Mouse (Mus musculus): ENCODE data around the gene Cabp1. TPM values are rescaled to one million over a fixed set of nuclear protein-coding genes. Genes with fewer than 3 reads are reported as not detected.

Gene Cabp1
- polyA plus RNA-seq, 1 experiment from 2014 or later = 1.1 TPM

DNA sequence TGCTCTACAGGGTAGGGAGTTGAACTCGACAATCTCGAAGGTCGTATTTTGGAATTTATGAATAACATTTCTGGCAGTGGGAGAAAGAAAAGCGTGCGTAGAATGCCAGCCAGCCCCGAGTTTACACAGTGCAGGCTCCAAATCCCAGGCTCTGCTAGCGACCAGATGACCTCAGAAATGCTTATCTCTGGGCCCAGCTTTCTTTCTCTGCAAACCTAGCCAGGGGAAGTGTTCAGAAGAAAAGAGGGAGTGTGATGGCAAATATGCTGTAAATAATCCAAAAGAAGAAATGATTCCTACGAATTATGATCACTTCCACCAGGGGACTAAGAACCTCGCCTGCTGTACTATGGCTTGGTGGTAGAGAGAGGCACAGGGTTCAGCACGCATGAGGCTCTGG, 10.7 kb downstream of the Cabp1 start:
- Histone ChIP-seq H3K27me3 (ENCODE audit: control insufficient read depth, insufficient read depth, low read length) (no peaks in the 10 kb centered on the region), H3K9ac (ENCODE audit: low read length) (no peak overlapping the region), H3K4me3 (ENCODE audit: low read depth, low read length) (no peak overlapping the region), H3K36me3 (ENCODE audit: control insufficient read depth, insufficient read depth, low read length) (no peaks in the 10 kb centered on the region), H3K4me2 (no peak overlapping the region), H3K9me3 (ENCODE audit: control insufficient read depth, low read length) (no peaks in the 10 kb centered on the region), H3K4me1 (ENCODE audit: control insufficient read depth, insufficient read depth, low read length) (peaks cover 18% of the 10 kb centered on the region), H3K27ac (ENCODE audit: low read depth, low read length) (no peak overlapping the region)
- ATAC-seq (ENCODE audit: low FRiP score) = no peak
- peak; percentile 56 for DNase-seq (ENCODE audit: low spot score, missing footprints)
- WGBS = 79% methylated on average over 10 of the region's 10 CpGs

DNA sequence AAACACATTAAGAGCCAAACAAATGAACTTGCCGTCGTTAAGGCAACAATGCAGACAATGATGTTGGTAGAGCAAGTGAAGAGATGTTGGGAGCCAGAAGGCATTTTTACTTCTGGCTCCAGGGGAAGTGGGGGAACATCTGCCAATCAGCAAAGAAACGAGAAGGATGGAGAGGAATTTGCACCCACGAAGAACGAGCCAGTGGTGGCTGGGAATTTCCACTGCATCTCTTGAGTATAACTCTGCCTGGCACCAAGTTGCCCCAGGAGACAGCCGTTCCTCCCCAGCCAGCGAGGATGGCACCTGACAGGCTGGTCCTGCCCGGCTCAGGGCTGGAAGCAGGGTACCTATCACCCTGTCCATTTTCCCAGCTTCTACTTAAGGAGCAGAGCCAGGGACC, 11.3 kb downstream of the Cabp1 start:
- DNase-seq (ENCODE audit: low spot score, missing footprints) = peak; percentile 33
- no peak overlapping the region for H3K4me3 ChIP-seq (ENCODE audit: low read depth, low read length)
- no peak overlapping the region for H3K27ac ChIP-seq (ENCODE audit: low read depth, low read length)
- H3K9me3 ChIP-seq (ENCODE audit: control insufficient read depth, low read length) = no peaks in the 10 kb centered on the region
- no peaks in the 10 kb centered on the region for H3K27me3 ChIP-seq (ENCODE audit: control insufficient read depth, insufficient read depth, low read length)
- 87% methylated on average over 8 of the region's 8 CpGs for WGBS
- H3K36me3 ChIP-seq (ENCODE audit: control insufficient read depth, insufficient read depth, low read length) = no peaks in the 10 kb centered on the region
- no peak overlapping the region for H3K4me2 ChIP-seq
- no peak for ATAC-seq (ENCODE audit: low FRiP score)
- no peak overlapping the region for H3K9ac ChIP-seq (ENCODE audit: low read length)
- H3K4me1 ChIP-seq (ENCODE audit: control insufficient read depth, insufficient read depth, low read length) = peaks cover 18% of the 10 kb centered on the region

DNA sequence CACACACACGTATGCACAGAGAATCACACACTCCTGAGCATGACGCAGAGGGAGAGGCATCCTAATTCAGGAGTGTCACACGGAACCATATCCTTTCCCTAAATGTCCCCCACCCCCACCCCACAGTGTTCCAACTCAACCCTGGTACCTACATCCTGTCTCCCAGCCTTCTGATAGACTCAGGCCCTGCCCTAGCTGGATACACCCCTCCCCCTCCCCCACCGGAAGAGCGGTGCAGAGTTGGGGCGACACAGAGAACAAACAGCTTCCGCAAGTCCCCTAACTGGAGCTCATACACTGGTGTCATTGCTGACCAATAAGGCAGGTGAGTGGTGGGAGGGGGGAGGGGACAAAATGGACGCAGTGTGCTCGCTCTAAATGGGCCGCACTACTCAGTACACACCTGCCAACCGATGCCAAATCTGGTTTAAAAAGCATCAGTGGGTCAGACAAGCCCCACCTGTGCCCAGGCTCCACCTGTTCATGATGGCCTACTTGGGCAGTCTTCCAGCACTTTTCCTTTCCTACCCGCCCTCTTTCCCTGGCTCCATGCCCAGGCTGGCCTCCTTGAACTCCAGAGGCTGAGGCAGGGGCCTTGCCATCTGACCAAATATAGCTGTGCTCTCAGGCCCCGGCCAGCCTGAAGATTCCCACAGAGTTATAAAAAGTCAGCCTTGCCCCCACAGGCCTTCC, 12.8 kb downstream of the Cabp1 start:
- ATAC-seq (ENCODE audit: low FRiP score) (no peak), DNase-seq (ENCODE audit: low spot score, missing footprints) (peak; percentile 57)
- no peak overlapping the region for H3K4me3 ChIP-seq (ENCODE audit: low read depth, low read length)
- H3K27ac ChIP-seq (ENCODE audit: low read depth, low read length) = no peak overlapping the region
- H3K9ac ChIP-seq (ENCODE audit: low read length) = no peak overlapping the region
- no peaks in the 10 kb centered on the region for H3K36me3 ChIP-seq (ENCODE audit: control insufficient read depth, insufficient read depth, low read length)
- no peaks in the 10 kb centered on the region for H3K9me3 ChIP-seq (ENCODE audit: control insufficient read depth, low read length)
- 84% methylated on average over 13 of the region's 13 CpGs for WGBS
- no peak overlapping the region for H3K4me2 ChIP-seq
- no peaks in the 10 kb centered on the region for H3K27me3 ChIP-seq (ENCODE audit: control insufficient read depth, insufficient read depth, low read length)
- peaks cover 6% of the 10 kb centered on the region; the same call in 1 of the 2 replicates for H3K4me1 ChIP-seq (ENCODE audit: control insufficient read depth, insufficient read depth, low read length)

DNA sequence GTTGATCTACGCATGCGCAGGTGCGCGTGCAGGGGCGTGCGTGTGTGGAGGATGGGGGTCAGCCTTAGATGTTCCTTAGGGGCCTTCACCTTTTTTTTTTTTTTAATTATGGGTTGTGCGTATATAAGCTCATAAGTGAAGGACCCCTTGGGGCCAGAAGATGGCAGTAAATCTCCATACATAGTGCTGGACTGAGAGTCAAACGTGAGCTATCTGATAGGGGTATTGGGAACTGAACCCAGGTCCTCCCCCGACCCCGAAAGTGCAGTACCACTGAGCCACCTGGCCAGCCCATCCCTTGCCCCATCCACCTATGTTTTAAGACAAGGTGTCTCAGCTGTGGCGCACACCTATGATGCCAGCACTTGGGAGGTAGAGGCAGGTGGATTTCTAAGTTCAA, 14.6 kb downstream of the Cabp1 start:
- DNase-seq (ENCODE audit: low spot score, missing footprints) (peak; percentile 54), ATAC-seq (ENCODE audit: low FRiP score) (no peak)
- H3K27ac ChIP-seq (ENCODE audit: low read depth, low read length) = no peak overlapping the region
- no peaks in the 10 kb centered on the region for H3K27me3 ChIP-seq (ENCODE audit: control insufficient read depth, insufficient read depth, low read length)
- no peak overlapping the region for H3K9ac ChIP-seq (ENCODE audit: low read length)
- no peaks in the 10 kb centered on the region for H3K9me3 ChIP-seq (ENCODE audit: control insufficient read depth, low read length)
- no peaks in the 10 kb centered on the region for H3K36me3 ChIP-seq (ENCODE audit: control insufficient read depth, insufficient read depth, low read length)
- WGBS = 92% methylated on average over 11 of the region's 11 CpGs
- peaks cover 6% of the 10 kb centered on the region; the same call in 1 of the 2 replicates for H3K4me1 ChIP-seq (ENCODE audit: control insufficient read depth, insufficient read depth, low read length)
- H3K4me2 ChIP-seq = no peak overlapping the region
- H3K4me3 ChIP-seq (ENCODE audit: low read depth, low read length) = no peak overlapping the region

DNA sequence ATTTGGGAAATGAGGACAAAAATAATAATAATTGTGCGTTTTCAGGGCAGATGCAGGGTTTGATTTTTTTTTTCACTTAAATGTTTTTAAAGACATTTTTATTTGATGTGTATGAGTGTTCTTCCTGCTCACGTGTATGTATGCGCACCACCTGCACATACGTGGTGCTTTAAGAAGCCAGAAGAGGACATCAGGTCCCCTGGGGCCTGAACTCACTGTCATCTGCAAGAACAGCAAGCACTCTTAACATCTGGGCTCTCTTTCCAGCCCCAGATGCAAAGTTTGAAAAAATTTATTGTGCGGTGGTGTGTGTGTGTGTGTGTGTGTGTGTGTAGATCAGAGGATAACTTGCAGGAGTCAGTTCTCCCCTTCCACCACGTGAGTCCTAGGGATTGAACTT, 16.3 kb downstream of the Cabp1 start:
- ATAC-seq (ENCODE audit: low FRiP score) (no peak), DNase-seq (ENCODE audit: low spot score, missing footprints) (no peak)
- Histone ChIP-seq H3K36me3 (ENCODE audit: control insufficient read depth, insufficient read depth, low read length) (no peaks in the 10 kb centered on the region), H3K27me3 (ENCODE audit: control insufficient read depth, insufficient read depth, low read length) (no peaks in the 10 kb centered on the region), H3K27ac (ENCODE audit: low read depth, low read length) (no peak overlapping the region), H3K9me3 (ENCODE audit: control insufficient read depth, low read length) (no peaks in the 10 kb centered on the region), H3K4me1 (ENCODE audit: control insufficient read depth, insufficient read depth, low read length) (no peaks in the 10 kb centered on the region), H3K4me3 (ENCODE audit: low read depth, low read length) (no peak overlapping the region), H3K9ac (ENCODE audit: low read length) (no peak overlapping the region), H3K4me2 (no peak overlapping the region)
- WGBS = 85% methylated on average over 6 of the region's 6 CpGs

- ATAC-seq (ENCODE audit: low FRiP score) = no peak
- Histone ChIP-seq H3K36me3 (ENCODE audit: control insufficient read depth, insufficient read depth, low read length) (no peaks in the 10 kb centered on the region), H3K4me1 (ENCODE audit: control insufficient read depth, insufficient read depth, low read length) (no peaks in the 10 kb centered on the region), H3K4me3 (ENCODE audit: low read depth, low read length) (no peak overlapping the region), H3K9me3 (ENCODE audit: control insufficient read depth, low read length) (no peaks in the 10 kb centered on the region), H3K9ac (ENCODE audit: low read length) (no peak overlapping the region), H3K27me3 (ENCODE audit: control insufficient read depth, insufficient read depth, low read length) (no peaks in the 10 kb centered on the region), H3K4me2 (no peak overlapping the region), H3K27ac (ENCODE audit: low read depth, low read length) (no peak overlapping the region)
- WGBS = 94% methylated on average over 1 of the region's 1 CpGs
- DNase-seq (ENCODE audit: low spot score, missing footprints) = no peak
These were observed 19.6 kb downstream of the Cabp1 start for GRCm38 (mm10) chr5:115174554-115174953.

- no peaks in the 10 kb centered on the region for H3K9me3 ChIP-seq (ENCODE audit: control insufficient read depth, low read length)
- no peak overlapping the region for H3K27ac ChIP-seq (ENCODE audit: low read depth, low read length)
- H3K4me2 ChIP-seq = no peak overlapping the region
- DNase-seq (ENCODE audit: low spot score, missing footprints) = peak; percentile 57
- WGBS = 89% methylated on average over 8 of the region's 8 CpGs
- no peaks in the 10 kb centered on the region for H3K36me3 ChIP-seq (ENCODE audit: control insufficient read depth, insufficient read depth, low read length)
- no peak overlapping the region for H3K9ac ChIP-seq (ENCODE audit: low read length)
- H3K4me1 ChIP-seq (ENCODE audit: control insufficient read depth, insufficient read depth, low read length) = no peaks in the 10 kb centered on the region
- no peaks in the 10 kb centered on the region for H3K27me3 ChIP-seq (ENCODE audit: control insufficient read depth, insufficient read depth, low read length)
- no peak for ATAC-seq (ENCODE audit: low FRiP score)
- H3K4me3 ChIP-seq (ENCODE audit: low read depth, low read length) = no peak overlapping the region
These were observed 24.0 kb downstream of the Cabp1 start for GRCm38 (mm10) chr5:115170150-115170549.

DNA sequence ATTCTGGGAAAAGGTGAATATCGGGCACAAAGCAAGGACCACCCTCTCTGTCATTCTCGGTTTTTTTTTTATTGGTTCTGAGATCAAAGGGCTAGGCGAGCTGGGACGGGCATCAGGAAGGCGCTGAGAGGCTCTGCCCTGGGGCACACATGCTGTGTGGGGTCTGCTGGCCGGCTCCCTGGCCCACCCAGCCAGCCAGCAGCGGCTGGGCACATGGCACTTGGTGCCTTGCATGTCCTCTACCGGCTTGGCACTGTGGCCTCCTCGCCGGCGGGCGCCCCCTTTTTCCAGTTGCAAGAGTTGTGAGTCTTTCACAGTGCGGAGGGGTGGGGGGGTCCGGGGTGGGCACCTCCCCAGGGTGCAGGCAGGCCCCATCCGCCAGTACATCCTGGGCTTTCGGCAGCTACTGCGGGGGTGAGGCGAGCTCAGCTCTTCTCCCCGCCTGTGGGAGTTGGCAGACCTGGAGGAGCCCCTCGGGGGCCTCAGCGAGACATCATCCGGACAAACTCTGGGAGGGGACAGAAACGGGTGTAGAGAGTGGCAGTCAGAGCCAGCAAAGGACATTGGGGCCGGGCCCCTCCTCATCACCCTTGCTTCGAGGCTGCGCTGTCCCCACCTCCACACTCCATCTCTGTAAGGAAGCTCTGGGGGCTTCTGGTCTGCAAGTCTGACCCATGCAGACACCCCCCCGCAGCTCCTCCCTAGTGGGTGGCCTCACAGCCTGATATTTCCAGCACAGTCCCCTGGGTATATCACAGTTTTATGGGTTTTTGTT, 25.4 kb downstream of the Cabp1 start:
- WGBS = 56% methylated on average over 27 of the region's 27 CpGs
- no peak for ATAC-seq (ENCODE audit: low FRiP score)
- H3K9ac ChIP-seq (ENCODE audit: low read length) = no peak overlapping the region

DNA sequence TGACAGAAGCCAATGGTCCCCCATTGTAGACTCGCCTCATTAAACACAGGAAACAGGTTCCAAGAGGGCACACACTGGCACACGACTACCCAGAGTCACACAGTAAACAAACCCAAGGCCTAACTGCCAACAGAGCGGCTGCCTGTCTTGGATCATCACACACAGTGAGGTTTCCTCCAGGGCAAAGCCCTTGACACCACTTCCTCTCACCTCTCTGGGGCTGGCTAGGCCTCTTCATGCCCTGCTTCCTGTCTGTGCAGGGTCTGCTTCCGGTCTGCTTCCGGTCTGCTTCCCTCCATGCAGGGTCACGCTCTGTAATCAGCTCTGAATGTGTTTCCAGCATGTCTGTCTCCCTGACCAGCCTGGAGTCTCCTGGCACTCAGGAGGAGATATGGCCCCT, 26.8 kb downstream of the Cabp1 start:
- no peak overlapping the region for H3K4me3 ChIP-seq (ENCODE audit: low read depth, low read length)
- ATAC-seq (ENCODE audit: low FRiP score) = no peak

More for the DNA sequence above, 25.4 kb downstream of the Cabp1 start:
- H3K27me3 ChIP-seq (ENCODE audit: control insufficient read depth, insufficient read depth, low read length) = no peaks in the 10 kb centered on the region
- H3K27ac ChIP-seq (ENCODE audit: low read depth, low read length) = no peak overlapping the region
- H3K4me3 ChIP-seq (ENCODE audit: low read depth, low read length) = no peak overlapping the region
- no peak overlapping the region for H3K4me2 ChIP-seq
- no peaks in the 10 kb centered on the region for H3K9me3 ChIP-seq (ENCODE audit: control insufficient read depth, low read length)
- no peaks in the 10 kb centered on the region for H3K4me1 ChIP-seq (ENCODE audit: control insufficient read depth, insufficient read depth, low read length)
- DNase-seq (ENCODE audit: low spot score, missing footprints) = peak; percentile 65
- H3K36me3 ChIP-seq (ENCODE audit: control insufficient read depth, insufficient read depth, low read length) = no peaks in the 10 kb centered on the region

More for the DNA sequence above, 26.8 kb downstream of the Cabp1 start:
- Histone ChIP-seq H3K27ac (ENCODE audit: low read depth, low read length) (no peak overlapping the region), H3K9ac (ENCODE audit: low read length) (no peak overlapping the region), H3K4me2 (no peak overlapping the region), H3K27me3 (ENCODE audit: control insufficient read depth, insufficient read depth, low read length) (no peaks in the 10 kb centered on the region), H3K9me3 (ENCODE audit: control insufficient read depth, low read length) (no peaks in the 10 kb centered on the region), H3K4me1 (ENCODE audit: control insufficient read depth, insufficient read depth, low read length) (no peaks in the 10 kb centered on the region), H3K36me3 (ENCODE audit: control insufficient read depth, insufficient read depth, low read length) (no peaks in the 10 kb centered on the region)
- DNase-seq (ENCODE audit: low spot score, missing footprints) = no peak
- 77% methylated on average over 6 of the region's 6 CpGs for WGBS

Measured in midbrain, embryonic 11.5 days (tissue).